Mouse (Mus musculus) erythroblast, embryonic 14.5 days (primary cell): ENCODE data around the gene Cbln4.

Experiments
- GATA1 ChIP-seq: IDR thresholded peaks from 2 replicates; pipeline ENCODE4 v1.6.1; 2012; ENCODE audit warnings: low read length, inconsistent platforms, mixed read lengths
- TAL1 ChIP-seq: IDR thresholded peaks from 3 replicates; pipeline ENCODE4 v1.6.1; 2012; ENCODE audit warnings: low read length, inconsistent platforms, mixed read lengths

DNA sequence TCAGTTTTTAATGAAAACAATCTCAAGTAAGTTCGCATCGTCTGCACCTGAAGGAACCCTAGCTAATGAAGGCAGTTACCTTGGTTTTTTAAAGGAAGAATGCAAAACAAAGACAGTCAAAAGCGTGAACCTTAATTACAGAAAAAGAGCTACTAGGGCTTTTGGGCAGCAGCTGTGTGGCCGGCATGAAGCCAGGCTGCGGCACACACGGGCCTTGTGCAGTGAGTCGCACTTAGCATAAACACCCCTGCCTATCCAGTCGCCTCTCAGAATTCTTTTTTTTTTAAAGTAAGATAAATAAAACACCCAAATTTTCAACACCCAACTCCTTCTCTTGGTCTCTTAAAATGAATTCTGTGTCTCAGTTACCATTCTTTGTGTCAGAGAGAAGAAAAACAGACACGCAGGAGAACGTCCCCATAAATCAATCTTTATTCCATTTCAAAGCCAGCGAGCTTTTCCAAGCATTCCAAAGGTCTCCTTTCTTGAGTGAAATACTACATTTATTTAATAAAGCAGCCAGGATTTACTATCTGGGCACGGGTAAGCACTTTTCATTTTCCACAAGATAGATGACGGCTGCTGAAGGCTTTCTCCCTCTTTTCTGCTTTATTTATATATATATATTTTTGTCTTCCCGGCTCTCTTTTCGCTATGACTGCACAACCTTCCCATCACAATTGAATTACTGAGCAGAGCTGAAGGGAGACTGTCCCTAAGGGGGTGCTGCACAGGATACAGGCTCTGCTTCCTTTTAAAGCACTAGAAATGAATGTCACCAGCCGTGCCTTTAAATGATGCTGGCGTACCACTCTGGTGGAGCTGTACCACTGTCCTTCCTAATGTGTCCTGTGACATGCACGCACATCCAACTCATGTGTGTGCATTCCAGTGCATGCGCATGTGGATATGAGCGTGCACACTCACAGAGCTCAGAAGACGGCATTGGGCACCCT is 39.0 kb downstream of the Cbln4 start:
- TF ChIP-seq TAL1 (no peak), GATA1 (no peak)
